Mouse (Mus musculus): ENCODE measurements around the gene Klk5.

- no peak for TF ChIP-seq EP300 (IDR thresholded peaks at IDR 0.05; ENCODE audit: low read depth)
- TF ChIP-seq CTCF (IDR thresholded peaks at IDR 0.05; ENCODE audit: low read depth): no peak
Observed at GRCm38 (mm10) chr7:43880912-43881311, 39.1 kb downstream of the Klk5 start, which contains the start of gene Klk4.
